Mouse (Mus musculus): ENCODE measurements around the gene Rftn2. TPM values are rescaled to one million over a fixed set of nuclear protein-coding genes. Genes with fewer than 3 reads are reported as not detected.
A peak's percentile ranks its signal among the peaks of the same experiment; 100 is the strongest.
"Not testable (repeated sequence)": the region's sequence is repeated elsewhere in the genome, so short reads cannot be mapped to it uniquely, and the experiment has no call there.

Rftn2 gene
- total RNA-seq, 2 experiments from 2014 or later = 2.9 to 3.7 TPM

- intact Hi-C loops (cut with DNase I) = loop anchor here (2.0 to 10.0 kb wide), 2 partner anchors 43 to 1853 kb away; partner anchors contain the start of genes Hspd1 and Hspe1
- DNase-seq = no peak
These were observed 95.1 kb downstream of the Rftn2 start for GRCm38 (mm10) chr1:55131424-55132014.

- peak; percentile 92 for DNase-seq
- intact Hi-C loops (cut with DNase I) = loop anchor here (2.0 to 10.0 kb wide), 2 partner anchors 42 to 1854 kb away; partner anchors contain the start of genes Hspd1 and Hspe1
These were observed 95.6 kb downstream of the Rftn2 start, which contains the start of gene Mob4 for GRCm38 (mm10) chr1:55130943-55131401. Gene Mob4, plus strand, starts transcription at chr1:55131231.

- no peak for DNase-seq
- intact Hi-C loops (cut with DNase I) = loop anchor here (2.0 to 10.0 kb wide), 2 partner anchors 42 to 1854 kb away; partner anchors contain the start of genes Hspd1 and Hspe1
These were observed 96.2 kb downstream of the Rftn2 start for GRCm38 (mm10) chr1:55130190-55130916.

- DNase-seq = no peak
- intact Hi-C loops (cut with DNase I) = loop anchor here (2.0 to 10.0 kb wide), 2 partner anchors 41 to 1855 kb away; partner anchors contain the start of genes Hspd1 and Hspe1
These were observed 96.9 kb downstream of the Rftn2 start for GRCm38 (mm10) chr1:55129716-55130115.

GRCm38 (mm10) chr1:55124136-55124535 is 102.4 kb downstream of the Rftn2 start:
- intact Hi-C loops (cut with DNase I); DNase-seq: not testable (repeated sequence)

- intact Hi-C loops (cut with DNase I) = no loop called here
- no peak for DNase-seq
These were observed 103.0 kb downstream of the Rftn2 start for GRCm38 (mm10) chr1:55123561-55123960.

GRCm38 (mm10) chr1:55123046-55123445 is 103.5 kb downstream of the Rftn2 start:
- no peak for DNase-seq
- intact Hi-C loops (cut with DNase I) = no loop called here

Other genes starting within 250 kb of the Rftn2 start
- 10 to 100 TPM; 46.0 to 51.8 TPM for gene Sf3b1, start 199.3 kb downstream of the Rftn2 start, total RNA-seq (2021)
- gene Coq10b, start 174.0 kb downstream of the Rftn2 start, total RNA-seq (2021) = 10 to 100 TPM; 13.9 to 30.6 TPM
- gene Hspe1, start 138.7 kb downstream of the Rftn2 start, total RNA-seq (2021) = 10 to 100 TPM; 77.6 to 87.8 TPM
- 100 to 1,000 TPM; 158 to 177 TPM for gene Hspd1, start 138.5 kb downstream of the Rftn2 start, total RNA-seq (2021)
- 10 to 100 TPM; 36.0 to 41.8 TPM for gene Mob4, start 95.6 kb downstream of the Rftn2 start, total RNA-seq (2021)
- 1 to 10 TPM; 2.4 to 3.1 TPM for gene Mars2, start 10.4 kb upstream of the Rftn2 start, total RNA-seq (2021)
- gene Boll, start 136.7 kb upstream of the Rftn2 start, total RNA-seq (2021) = not detected
- gene Plcl1, start 179.1 kb upstream of the Rftn2 start, total RNA-seq (2021) = 1 to 10 TPM; 2.9 to 4.1 TPM